Mouse (Mus musculus): ENCODE data around the gene Cebpb.
"Not testable (repeated sequence)": the region's sequence is repeated elsewhere in the genome, so short reads cannot be mapped to it uniquely, and the experiment has no call there.

GRCm38 (mm10) chr2:167643356-167644052 lies 45.2 kb upstream of the Cebpb start:
- not testable (repeated sequence) for TF ChIP-seq POLR2A (IDR thresholded peaks at IDR 0.05; ENCODE audit: low read depth, low read length); CTCF (IDR thresholded peaks at IDR 0.05; ENCODE audit: extremely low read depth, insufficient read length, insufficient replicate concordance, low read depth, low read length)

Measured in small intestine, adult 2 months (tissue).